Mouse (Mus musculus): Measurements from ENCODE around the gene Cdkn3. TPM values are rescaled to one million over a fixed set of nuclear protein-coding genes. Genes with fewer than 3 reads are reported as not detected.
"Not testable (repeated sequence)": the region's sequence is repeated elsewhere in the genome, so short reads cannot be mapped to it uniquely, and the experiment has no call there.

Cdkn3 gene
- 27.9 and 29.9 TPM in 2 replicates for polyA plus RNA-seq (2016; fragmentation: Nextera tagmentation; extraction: Ambion mirVana)

GRCm38 (mm10) chr14:46760355-46761029 is at the start of gene Cdkn3:
Gene Cdkn3, plus strand, starts transcription at chr14:46760541.
- Histone ChIP-seq H3K27me3 (no peaks in the 10 kb centered on the region), H3K4me3 (peak within 1 kb of the TSS; percentile 65), H3K36me3 (no peaks in the 10 kb centered on the region), H3K9ac (peak within 1 kb of the TSS; percentile 66), H3K27ac (no peak within 1 kb of the TSS), H3K4me2 (replicated peaks) (peak within 1 kb of the TSS; percentile 72), H3K9me3 (replicated peaks) (0 out of 2 replicates have a peak, but pooled peaks cover 4% of the 10 kb centered on the region), H3K4me1 (peaks cover 7% of the 10 kb centered on the region)
- ATAC-seq (ENCODE audit: low FRiP score) = peak; percentile 100
- under 1% methylated on average over 54 of the region's 54 CpGs for WGBS

- H3K4me2 ChIP-seq (replicated peaks) = no peak overlapping the region
- H3K4me1 ChIP-seq = no peaks in the 10 kb centered on the region
- 60% methylated on average over 12 of the region's 12 CpGs for WGBS
- H3K4me3 ChIP-seq = no peak overlapping the region
- H3K27ac ChIP-seq = no peak overlapping the region
- no peak overlapping the region for H3K9ac ChIP-seq
- no peak for ATAC-seq (ENCODE audit: low FRiP score)
- H3K9me3 ChIP-seq (replicated peaks) = no peaks in the 10 kb centered on the region
- peaks cover 3% of the 10 kb centered on the region; the same call in 1 of the 2 replicates for H3K27me3 ChIP-seq
- no peaks in the 10 kb centered on the region for H3K36me3 ChIP-seq
These were observed 41.8 kb upstream of the Cdkn3 start for GRCm38 (mm10) chr14:46718483-46718922.

- H3K27ac ChIP-seq = no peak overlapping the region
- no peaks in the 10 kb centered on the region for H3K9me3 ChIP-seq (replicated peaks)
- H3K4me2 ChIP-seq (replicated peaks) = no peak overlapping the region
- ATAC-seq (ENCODE audit: low FRiP score) = no peak
- WGBS = 70% methylated on average over 5 of the region's 5 CpGs
- H3K27me3 ChIP-seq = peaks cover 3% of the 10 kb centered on the region; the same call in 1 of the 2 replicates
- no peaks in the 10 kb centered on the region for H3K4me1 ChIP-seq
- no peaks in the 10 kb centered on the region for H3K36me3 ChIP-seq
- H3K4me3 ChIP-seq = no peak overlapping the region
- no peak overlapping the region for H3K9ac ChIP-seq
These were observed 38.3 kb upstream of the Cdkn3 start for GRCm38 (mm10) chr14:46722031-46722430.

GRCm38 (mm10) chr14:46723828-46724227 is 36.5 kb upstream of the Cdkn3 start:
- no peaks in the 10 kb centered on the region for H3K36me3 ChIP-seq
- 25% methylated on average over 3 of the region's 3 CpGs for WGBS
- ATAC-seq (ENCODE audit: low FRiP score) = peak; percentile 49

GRCm38 (mm10) chr14:46724941-46725340 is 35.4 kb upstream of the Cdkn3 start:
- ATAC-seq (ENCODE audit: low FRiP score) = no peak
- Histone ChIP-seq H3K9me3 (replicated peaks) (no peaks in the 10 kb centered on the region), H3K4me2 (replicated peaks) (no peak overlapping the region), H3K4me3 (no peak overlapping the region), H3K36me3 (no peaks in the 10 kb centered on the region), H3K9ac (no peak overlapping the region), H3K27me3 (peaks cover 1% of the 10 kb centered on the region; the same call in 1 of the 2 replicates), H3K4me1 (no peaks in the 10 kb centered on the region), H3K27ac (no peak overlapping the region)
- whole genome bisulfite sequencing = 51% methylated on average over 5 of the region's 5 CpGs

More at GRCm38 (mm10) chr14:46723828-46724227, 36.5 kb upstream of the Cdkn3 start:
- H3K27me3 ChIP-seq = peaks cover 3% of the 10 kb centered on the region; the same call in 1 of the 2 replicates
- no peak overlapping the region for H3K9ac ChIP-seq
- no peaks in the 10 kb centered on the region for H3K4me1 ChIP-seq
- H3K4me2 ChIP-seq (replicated peaks) = no peak overlapping the region
- no peaks in the 10 kb centered on the region for H3K9me3 ChIP-seq (replicated peaks)
- H3K27ac ChIP-seq = no peak overlapping the region
- H3K4me3 ChIP-seq = no peak overlapping the region

GRCm38 (mm10) chr14:46725743-46726142 is 34.6 kb upstream of the Cdkn3 start:
- WGBS = 48% methylated on average over 3 of the region's 3 CpGs
- Histone ChIP-seq H3K36me3 (no peaks in the 10 kb centered on the region), H3K4me2 (replicated peaks) (no peak overlapping the region), H3K27me3 (no peaks in the 10 kb centered on the region), H3K4me3 (no peak overlapping the region), H3K9ac (no peak overlapping the region), H3K4me1 (no peaks in the 10 kb centered on the region), H3K27ac (no peak overlapping the region), H3K9me3 (replicated peaks) (no peaks in the 10 kb centered on the region)
- ATAC-seq (ENCODE audit: low FRiP score) = no peak

- no peak overlapping the region for H3K4me3 ChIP-seq
- no peak overlapping the region for H3K9ac ChIP-seq
- no peak for ATAC-seq (ENCODE audit: low FRiP score)
- H3K4me1 ChIP-seq = no peaks in the 10 kb centered on the region
- H3K36me3 ChIP-seq = no peaks in the 10 kb centered on the region
- H3K27me3 ChIP-seq = no peaks in the 10 kb centered on the region
- WGBS = 79% methylated on average over 5 of the region's 5 CpGs
- no peaks in the 10 kb centered on the region for H3K9me3 ChIP-seq (replicated peaks)
- H3K4me2 ChIP-seq (replicated peaks) = no peak overlapping the region
- no peak overlapping the region for H3K27ac ChIP-seq
These were observed 26.1 kb upstream of the Cdkn3 start for GRCm38 (mm10) chr14:46734262-46734661.

- no peak for ATAC-seq (ENCODE audit: low FRiP score)
- Histone ChIP-seq H3K4me2 (replicated peaks) (no peak overlapping the region), H3K4me1 (no peaks in the 10 kb centered on the region), H3K36me3 (no peaks in the 10 kb centered on the region), H3K27me3 (no peaks in the 10 kb centered on the region), H3K9me3 (replicated peaks) (peaks cover 3% of the 10 kb centered on the region; the same call in 1 of the 2 replicates), H3K9ac (no peak overlapping the region), H3K27ac (no peak overlapping the region), H3K4me3 (no peak overlapping the region)
- WGBS = 83% methylated on average over 14 of the region's 14 CpGs
These were observed 25.4 kb upstream of the Cdkn3 start for GRCm38 (mm10) chr14:46734761-46735455.

GRCm38 (mm10) chr14:46736366-46736765 is 24.0 kb upstream of the Cdkn3 start:
- H3K9ac ChIP-seq = no peak overlapping the region
- no peaks in the 10 kb centered on the region for H3K36me3 ChIP-seq
- no peak overlapping the region for H3K27ac ChIP-seq
- H3K4me3 ChIP-seq = no peak overlapping the region
- ATAC-seq (ENCODE audit: low FRiP score) = no peak
- no peaks in the 10 kb centered on the region for H3K4me1 ChIP-seq
- 87% methylated on average over 4 of the region's 4 CpGs for WGBS
- peaks cover 3% of the 10 kb centered on the region; the same call in 1 of the 2 replicates for H3K9me3 ChIP-seq (replicated peaks)
- no peak overlapping the region for H3K4me2 ChIP-seq (replicated peaks)
- no peaks in the 10 kb centered on the region for H3K27me3 ChIP-seq

- H3K4me1 ChIP-seq; H3K9me3 ChIP-seq (replicated peaks); H3K4me3 ChIP-seq; H3K9ac ChIP-seq; H3K4me2 ChIP-seq (replicated peaks); ATAC-seq (ENCODE audit: low FRiP score); H3K27ac ChIP-seq; H3K27me3 ChIP-seq; H3K36me3 ChIP-seq: not testable (repeated sequence)
These were observed 23.0 kb upstream of the Cdkn3 start for GRCm38 (mm10) chr14:46737346-46737745.

GRCm38 (mm10) chr14:46742674-46743073 is 17.7 kb upstream of the Cdkn3 start:
- no peak for ATAC-seq (ENCODE audit: low FRiP score)
- Histone ChIP-seq H3K4me3 (no peak overlapping the region), H3K9me3 (replicated peaks) (peaks cover 3% of the 10 kb centered on the region; the same call in 1 of the 2 replicates), H3K4me1 (no peaks in the 10 kb centered on the region), H3K9ac (no peak overlapping the region), H3K27ac (no peak overlapping the region), H3K4me2 (replicated peaks) (no peak overlapping the region), H3K27me3 (no peaks in the 10 kb centered on the region), H3K36me3 (no peaks in the 10 kb centered on the region)
- WGBS = 100% methylated on average over 2 of the region's 2 CpGs

- WGBS = 92% methylated on average over 8 of the region's 8 CpGs
- no peak overlapping the region for H3K27ac ChIP-seq
- H3K36me3 ChIP-seq = no peaks in the 10 kb centered on the region
- no peaks in the 10 kb centered on the region for H3K27me3 ChIP-seq
- H3K4me1 ChIP-seq = no peaks in the 10 kb centered on the region
- H3K9ac ChIP-seq = no peak overlapping the region
- H3K4me2 ChIP-seq (replicated peaks) = no peak overlapping the region
- H3K4me3 ChIP-seq = no peak overlapping the region
- no peaks in the 10 kb centered on the region for H3K9me3 ChIP-seq (replicated peaks)
- no peak for ATAC-seq (ENCODE audit: low FRiP score)
These were observed 14.9 kb upstream of the Cdkn3 start for GRCm38 (mm10) chr14:46745413-46745812.
